Mouse (Mus musculus) splenic B cell, adult 2 months (primary cell): ENCODE results near the gene Cd302.

Source experiments
- DNase-seq: peaks from one replicate; pipeline ENCODE4 v3.0.0-alpha.2; 2011; ENCODE audit warnings: low read depth, low spot score
- H3K27me3 ChIP-seq: 2 replicates; pipeline ENCODE4 v1.6.1; 2012; ENCODE audit warnings: mild to moderate bottlenecking, low read length, moderate library complexity, mixed read lengths; ENCODE audit not compliant: control insufficient read depth, poor library complexity, insufficient read depth, severe bottlenecking
- H3K36me3 ChIP-seq: 2 replicates; pipeline ENCODE4 v1.6.1; 2012; ENCODE audit warnings: mild to moderate bottlenecking, low read length, moderate library complexity, mixed read lengths; ENCODE audit not compliant: control insufficient read depth, poor library complexity, insufficient read depth, severe bottlenecking

Cd302 gene

GRCm38 (mm10) chr2:60221236-60221635 is 63.1 kb downstream of the Cd302 start:
- Histone ChIP-seq H3K36me3 (no peaks in the 10 kb centered on the region), H3K27me3 (no peaks in the 10 kb centered on the region)
- no peak for DNase-seq

- H3K36me3 ChIP-seq, result no peaks in the 10 kb centered on the region
These were observed 66.7 kb downstream of the Cd302 start for GRCm38 (mm10) chr2:60217620-60218019.

GRCm38 (mm10) chr2:60216547-60217153 is 67.6 kb downstream of the Cd302 start:
- Histone ChIP-seq H3K36me3 (no peaks in the 10 kb centered on the region), H3K27me3 (no peaks in the 10 kb centered on the region)
- peak; percentile 22 for DNase-seq

More at GRCm38 (mm10) chr2:60217620-60218019, 66.7 kb downstream of the Cd302 start:
- no peaks in the 10 kb centered on the region for H3K27me3 ChIP-seq
- no peak for DNase-seq

GRCm38 (mm10) chr2:60214683-60215082 is 69.6 kb downstream of the Cd302 start:
- no peaks in the 10 kb centered on the region for H3K27me3 ChIP-seq
- DNase-seq, result no peak
- H3K36me3 ChIP-seq, result no peaks in the 10 kb centered on the region

- Histone ChIP-seq H3K36me3 (no peaks in the 10 kb centered on the region), H3K27me3 (no peaks in the 10 kb centered on the region)
- DNase-seq, result no peak
These were observed 71.8 kb downstream of the Cd302 start for GRCm38 (mm10) chr2:60212488-60212887.

- no peak for DNase-seq
- Histone ChIP-seq H3K27me3 (no peaks in the 10 kb centered on the region), H3K36me3 (no peaks in the 10 kb centered on the region)
These were observed 73.5 kb downstream of the Cd302 start for GRCm38 (mm10) chr2:60210821-60211220.

GRCm38 (mm10) chr2:60209703-60210651 is 74.3 kb downstream of the Cd302 start, which contains the start of the genes Baz2b and March7:
TSS of gene Baz2b (minus strand) at chr2:60209839.
TSS of gene March7 (plus strand) at chr2:60209887.
- Histone ChIP-seq H3K27me3 (no peaks in the 10 kb centered on the region), H3K36me3 (no peaks in the 10 kb centered on the region)
- peak; percentile 94 for DNase-seq

- no peak for DNase-seq
- no peaks in the 10 kb centered on the region for H3K27me3 ChIP-seq
These were observed 75.1 kb downstream of the Cd302 start for GRCm38 (mm10) chr2:60209122-60209611.

GRCm38 (mm10) chr2:60205795-60206194 is 78.5 kb downstream of the Cd302 start:
- H3K27me3 ChIP-seq, result no peaks in the 10 kb centered on the region

More at GRCm38 (mm10) chr2:60209122-60209611, 75.1 kb downstream of the Cd302 start:
- no peaks in the 10 kb centered on the region for H3K36me3 ChIP-seq

GRCm38 (mm10) chr2:60204162-60204561 is 80.1 kb downstream of the Cd302 start:
- DNase-seq, result peak; percentile 32
- no peaks in the 10 kb centered on the region for H3K27me3 ChIP-seq
- H3K36me3 ChIP-seq, result no peaks in the 10 kb centered on the region

More at GRCm38 (mm10) chr2:60205795-60206194, 78.5 kb downstream of the Cd302 start:
- DNase-seq, result no peak
- no peaks in the 10 kb centered on the region for H3K36me3 ChIP-seq

GRCm38 (mm10) chr2:60203733-60204132 is 80.6 kb downstream of the Cd302 start:
- Histone ChIP-seq H3K27me3 (no peaks in the 10 kb centered on the region), H3K36me3 (no peaks in the 10 kb centered on the region)
- no peak for DNase-seq

GRCm38 (mm10) chr2:60202900-60203530 is 81.3 kb downstream of the Cd302 start:
- no peaks in the 10 kb centered on the region for H3K36me3 ChIP-seq
- H3K27me3 ChIP-seq, result no peaks in the 10 kb centered on the region
- DNase-seq, result no peak
